ENCODE assay signal across 25 mouse cellular contexts in the genomic region with DNA sequence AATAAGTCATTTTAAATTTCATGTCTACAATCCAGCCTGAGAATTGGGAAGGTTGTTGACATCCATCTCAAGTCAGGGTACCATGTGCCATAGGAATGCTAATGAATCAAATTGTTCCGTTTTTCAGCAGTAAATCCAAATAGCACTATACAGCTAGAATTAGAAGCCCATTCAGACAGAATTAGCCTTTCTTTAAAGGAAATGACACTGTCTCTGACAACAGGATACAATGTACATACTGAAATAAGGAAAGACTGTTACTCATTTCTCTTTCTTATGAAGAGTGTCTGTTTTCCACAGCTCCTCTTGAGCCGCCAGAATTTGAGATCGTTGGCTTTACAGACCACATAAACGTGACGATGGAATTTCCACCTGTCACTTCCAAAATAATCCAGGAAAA. TPM values are rescaled to one million over a fixed set of nuclear protein-coding genes. Genes with fewer than 3 reads are reported as not detected.
DNase-seq lines count a peak whose midpoint lies in the region; ATAC-seq and TF ChIP-seq lines count a peak whose summit lies in the region.
"Had no signal": no experiment of that assay in that cellular context is flagged by ENCODE, and none has a peak within 500 bp of the region (broad histone marks: within the 10 kb centered on the region; RNA-seq: fewer than 3 reads in every experiment).

Gene Gm21970, plus strand, starts transcription at position 301 of the 400 bp plus-strand sequence.

- no peak within 1 kb of the TSS for H3K4me3 ChIP-seq in liver, embryonic 13.5 days (replicated peaks)
- H3K4me3 ChIP-seq in liver, embryonic 11.5 days (ENCODE audit: low read depth, low read length) = no peak within 1 kb of the TSS
- H3K4me3 ChIP-seq in olfactory bulb, adult 2 months (ENCODE audit: insufficient read depth, low read depth, low read length) = no peak within 1 kb of the TSS

- intact Hi-C loops in heart, postnatal 14 days (cut with DNase I) = no loop called here

- peaks cover 96% of the 10 kb centered on the region for H3K36me3 ChIP-seq in liver, embryonic 13.5 days
- peaks cover 52% of the 10 kb centered on the region for H3K36me3 ChIP-seq in liver, embryonic 11.5 days (ENCODE audit: control insufficient read depth, insufficient read depth, low read length)

- no peak for TF ChIP-seq POLR2A in olfactory bulb, adult 2 months (IDR thresholded peaks at IDR 0.05; ENCODE audit: insufficient read depth, low read depth, low read length)

- peak within 1 kb of the TSS; percentile 27; the same call in 1 of the 2 replicates for H3K27ac ChIP-seq in liver, embryonic 13.5 days
- H3K27ac ChIP-seq in liver, embryonic 11.5 days (ENCODE audit: low read depth, low read length) = no peak within 1 kb of the TSS
- no peak within 1 kb of the TSS for H3K27ac ChIP-seq in olfactory bulb, adult 2 months (ENCODE audit: insufficient read depth, low read depth, low read length)

- TF ChIP-seq CTCF in olfactory bulb, adult 2 months (IDR thresholded peaks at IDR 0.05; ENCODE audit: insufficient read depth, low read depth, low read length) = no peak

- H3K4me2 ChIP-seq in liver, embryonic 13.5 days = no peak within 1 kb of the TSS
- H3K4me2 ChIP-seq in liver, embryonic 11.5 days = no peak within 1 kb of the TSS

- no peak within 1 kb of the TSS for H3K9ac ChIP-seq in liver, embryonic 13.5 days
- H3K9ac ChIP-seq in liver, embryonic 11.5 days (ENCODE audit: low read depth, low read length) = no peak within 1 kb of the TSS

- WGBS in liver, embryonic 13.5 days (ENCODE audit: insufficient replicate concordance) = 91% methylated on average over 5 of the region's 5 CpGs
- 85% methylated on average over 5 of the region's 5 CpGs for WGBS in liver, embryonic 11.5 days
- WGBS in olfactory bulb, adult 2 months = 77% methylated on average over 5 of the region's 5 CpGs

- ATAC-seq in liver, embryonic 13.5 days (ENCODE audit: low read depth) = no peak
- ATAC-seq in liver, embryonic 11.5 days (replicated peaks; ENCODE audit: low FRiP score) = no peak
- ATAC-seq: activated CD4-positive, CD25-positive, alpha-beta regulatory T cell, adult 4 months; CD4-positive, CD25-positive, alpha-beta regulatory T cell, adult 4 months; Patski had no signal

- no peaks in the 10 kb centered on the region for H3K27me3 ChIP-seq in liver, embryonic 13.5 days
- no peaks in the 10 kb centered on the region for H3K27me3 ChIP-seq in liver, embryonic 11.5 days (replicated peaks; ENCODE audit: control insufficient read depth, insufficient read depth, low read length)
- H3K27me3 ChIP-seq: CH12.LX, Patski had no signal

- H3K4me1 ChIP-seq in liver, embryonic 13.5 days (replicated peaks) = peaks cover 32% of the 10 kb centered on the region
- H3K4me1 ChIP-seq in liver, embryonic 11.5 days (replicated peaks; ENCODE audit: control insufficient read depth, insufficient read depth, low read length) = peaks cover 6% of the 10 kb centered on the region
- H3K4me1 ChIP-seq in olfactory bulb, adult 2 months (ENCODE audit: control insufficient read depth, insufficient read depth, low read length) = no peaks in the 10 kb centered on the region

- peak; percentile 5 for DNase-seq in heart, adult 11 months
- DNase-seq in heart, postnatal 14 days = no peak
- no peak for DNase-seq in liver, embryonic 13.5 days
- DNase-seq in liver, embryonic 11.5 days (ENCODE audit: low spot score) = no peak
- DNase-seq in gastrocnemius, postnatal 4 days (ENCODE audit: low spot score in 2 of 2) = no peak
- DNase-seq: adrenal gland, adult 2 months; adrenal gland, adult 8-10 months; adrenal gland, postnatal 10 days; adrenal gland, postnatal 14 days; adrenal gland, postnatal 25 days; adrenal gland, postnatal 36 days; B cell, adult 2 months; cerebellum, adult 11 months; cerebellum, adult 11-12 months; cerebellum, adult 18-20 months had no signal

- no peaks in the 10 kb centered on the region for H3K9me3 ChIP-seq in liver, embryonic 13.5 days (replicated peaks)
- no peaks in the 10 kb centered on the region; the same call in 1 of the 2 replicates for H3K9me3 ChIP-seq in liver, embryonic 11.5 days (ENCODE audit: control insufficient read depth, low read length)
- H3K9me3 ChIP-seq: G1E had no signal

RNA-seq across cellular contexts. Expression of gene Gm21970, which starts in this region (rescaled TPM):
- total RNA-seq in heart, postnatal 14 days (2021) = not detected
- polyA plus RNA-seq in liver, embryonic 13.5 days (2015; fragmentation: Nextera tagmentation; extraction: Ambion mirVana) = not detected in 2 replicates
- not detected in 2 replicates for polyA plus RNA-seq in liver, embryonic 11.5 days (2014; fragmentation: Nextera tagmentation; extraction: Ambion mirVana)
- not detected in 2 replicates for polyA plus RNA-seq in olfactory bulb, adult 2 months (2012; ENCODE audit: insufficient read depth, insufficient read length, low replicate concordance, missing spikeins)
- not detected for total RNA-seq in gastrocnemius, postnatal 4 days (2021)
- total RNA-seq: adrenal gland, adult 18-20 months; adrenal gland, postnatal 10 days; adrenal gland, postnatal 25 days; adrenal gland, postnatal 36 days; CH12.LX; ES-E14; MEL had no signal
- polyA plus RNA-seq: adrenal gland, adult 2 months; C2C12; CD4-positive, CD25-positive, alpha-beta regulatory T cell, adult 4 months; G1E had no signal
